Mouse (Mus musculus) right cerebral cortex, postnatal 36 days (tissue): ENCODE results near the gene Cenpu.

Experiments
- DNase-seq, 2 experiments: peaks; one replicate each; pipeline ENCODE4 v3.0.0; 2022; ENCODE audit warnings: low spot score in 2 of 2, mixed read lengths in 1 of 2

The Cenpu gene

GRCm38 (mm10) chr8:46551615-46552440, at the start of gene Cenpu:
Gene Cenpu, plus strand, starts transcription at chr8:46552028.
- peak; percentile 99 for DNase-seq

GRCm38 (mm10) chr8:46502333-46503071, 49.3 kb upstream of the Cenpu start:
- DNase-seq: no peak

DNA sequence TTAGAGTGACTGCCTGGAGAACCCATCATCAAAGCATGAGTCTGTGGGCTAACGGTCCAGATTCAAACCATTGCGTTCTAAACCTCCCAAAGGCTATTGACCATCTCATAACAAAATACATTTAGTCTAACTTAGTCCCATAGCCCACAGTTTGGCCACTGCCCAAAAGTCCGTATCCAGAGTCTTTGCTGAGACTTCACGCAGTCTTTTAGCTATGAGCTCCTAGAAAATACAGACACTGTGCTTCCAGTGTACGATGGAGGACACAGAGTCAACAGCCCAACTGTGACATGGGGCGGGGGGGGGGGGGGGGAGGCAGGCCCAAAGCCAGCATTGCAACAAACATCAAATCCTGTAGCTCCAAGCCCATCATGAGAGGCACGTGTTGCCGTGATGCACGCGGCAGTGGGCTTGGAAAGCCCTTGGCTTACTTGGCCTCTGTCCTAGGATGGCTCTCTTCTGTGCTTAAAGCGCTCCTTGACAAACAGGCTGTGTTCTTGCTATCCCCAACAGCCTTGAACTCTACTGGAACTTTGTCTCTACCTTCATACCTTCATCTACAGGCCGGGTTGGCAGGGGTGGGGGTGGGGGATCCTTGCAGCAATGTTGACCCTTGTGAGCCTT, 48.6 kb upstream of the Cenpu start:
- no peak for DNase-seq

DNA sequence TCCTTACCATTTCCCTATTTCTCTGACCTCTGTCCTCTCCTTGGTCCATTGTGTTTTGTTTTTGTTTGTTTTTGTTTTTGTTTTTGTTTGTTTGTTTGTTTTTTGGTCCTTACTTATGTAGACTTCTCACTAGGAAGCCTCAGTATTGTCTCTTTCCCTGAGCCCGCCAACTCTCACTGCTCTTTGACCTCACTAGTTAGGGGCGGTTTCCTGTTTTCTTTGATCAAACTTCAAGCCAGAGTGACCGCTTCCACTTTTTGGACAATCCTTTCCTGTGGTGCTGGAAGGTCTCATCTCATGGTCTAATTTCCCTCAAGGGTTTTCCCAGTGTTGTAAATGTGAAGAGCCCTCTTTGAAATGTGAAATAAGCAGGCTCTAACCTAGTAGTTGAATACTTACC, 47.6 kb upstream of the Cenpu start:
- DNase-seq: no peak

- DNase-seq: no peak
Measured at GRCm38 (mm10) chr8:46508488-46509395, 43.1 kb upstream of the Cenpu start.

GRCm38 (mm10) chr8:46509474-46509873, 42.4 kb upstream of the Cenpu start:
- DNase-seq: no peak

DNA sequence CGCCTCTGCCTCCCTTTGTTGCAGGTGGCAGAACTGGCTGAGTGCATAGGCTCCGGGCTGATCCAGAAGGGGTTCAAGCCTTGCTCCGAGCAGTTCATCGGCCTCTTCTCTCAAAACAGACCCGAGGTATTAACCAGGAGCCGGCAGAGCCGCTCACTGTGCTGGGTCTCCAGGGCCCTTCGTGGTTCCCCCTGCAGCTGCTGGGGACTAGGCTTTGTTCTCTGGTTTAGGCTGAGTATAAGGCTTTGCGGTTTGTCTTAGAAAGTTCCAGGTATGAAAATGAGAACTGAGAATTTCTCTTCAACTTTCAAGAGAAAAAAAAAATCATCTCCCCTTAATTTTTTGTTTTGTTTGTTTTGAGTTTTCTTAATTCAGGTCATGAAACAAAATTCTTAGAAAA, 40.5 kb upstream of the Cenpu start:
- no peak for DNase-seq

DNA sequence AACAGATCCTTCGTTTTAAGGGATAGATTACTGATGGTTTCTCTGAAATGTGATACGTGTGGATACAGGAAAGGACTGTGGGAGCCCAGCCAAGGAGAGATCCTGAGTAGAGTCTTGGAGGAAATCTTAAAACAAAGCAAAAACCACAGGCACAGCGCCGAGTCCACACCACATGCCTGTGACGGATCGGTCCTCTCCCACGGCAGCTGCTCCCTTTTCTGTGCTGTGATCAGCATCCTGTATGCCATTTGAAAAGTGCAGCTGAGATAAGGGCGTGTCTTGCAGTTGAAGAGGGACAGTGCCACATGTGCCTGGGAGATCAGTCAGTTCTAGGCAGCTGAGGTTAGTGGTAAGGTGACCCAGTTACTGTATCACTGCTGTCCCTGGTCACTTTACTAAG, 39.3 kb upstream of the Cenpu start:
- DNase-seq: no peak

DNA sequence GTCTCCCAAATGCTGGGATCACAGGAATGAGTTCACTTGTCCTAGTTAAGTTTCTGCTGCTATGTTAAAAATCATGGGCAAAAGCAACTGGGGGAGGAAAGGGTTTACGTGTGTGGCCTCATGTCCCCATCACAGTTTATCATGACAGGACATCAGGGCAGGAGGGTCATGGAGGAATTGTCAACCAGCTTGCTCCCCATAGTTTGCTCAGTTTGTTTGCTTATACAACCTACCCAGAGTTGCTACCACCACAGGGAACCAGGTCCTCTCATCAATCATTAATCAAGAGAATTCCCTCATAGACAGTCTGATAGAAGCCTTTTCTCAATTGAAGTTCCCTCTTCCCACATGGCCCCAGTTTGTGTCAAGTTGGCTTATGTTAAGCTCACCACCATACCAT, 37.8 kb upstream of the Cenpu start:
- no peak for DNase-seq

DNA sequence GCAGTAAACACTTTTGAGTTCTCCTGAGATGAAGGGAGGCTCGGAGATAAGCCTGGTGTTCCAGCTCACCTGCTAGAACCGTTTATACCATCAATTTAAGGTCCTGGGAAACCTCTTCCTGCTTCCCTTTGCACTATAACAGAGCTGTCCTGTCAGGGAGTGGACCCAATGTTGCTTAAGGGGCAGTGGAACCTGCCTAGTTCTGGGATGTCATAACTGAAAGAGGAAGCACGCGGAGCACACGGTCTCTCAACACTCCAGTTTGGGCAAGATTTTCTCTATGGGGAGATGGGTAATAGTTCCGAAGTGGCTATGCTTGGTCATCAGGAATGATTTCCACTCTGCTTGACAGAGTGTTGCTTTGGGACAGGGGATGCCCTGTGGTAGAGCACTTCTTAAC, 31.2 kb upstream of the Cenpu start:
- DNase-seq: no peak

DNA sequence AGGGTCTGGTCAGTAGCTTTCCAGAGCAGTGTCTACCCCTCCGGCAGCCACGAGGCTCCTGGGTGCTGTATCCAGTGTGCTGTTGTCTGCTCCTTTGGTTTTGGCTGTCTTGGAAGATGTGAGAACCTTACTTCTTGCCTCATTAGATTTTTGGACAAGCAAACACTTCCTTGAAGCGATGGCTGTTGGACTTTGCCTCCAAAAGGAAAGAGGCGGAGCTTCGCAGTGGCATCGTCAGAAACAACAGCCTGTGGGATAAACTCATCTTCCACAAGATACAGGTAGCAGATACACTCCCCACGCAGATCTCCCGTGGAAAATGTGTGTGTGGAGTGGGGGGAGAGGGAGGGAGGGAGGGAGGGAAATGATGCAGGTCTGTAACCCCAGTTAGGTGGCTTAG, 25.7 kb upstream of the Cenpu start:
- no peak for DNase-seq

DNA sequence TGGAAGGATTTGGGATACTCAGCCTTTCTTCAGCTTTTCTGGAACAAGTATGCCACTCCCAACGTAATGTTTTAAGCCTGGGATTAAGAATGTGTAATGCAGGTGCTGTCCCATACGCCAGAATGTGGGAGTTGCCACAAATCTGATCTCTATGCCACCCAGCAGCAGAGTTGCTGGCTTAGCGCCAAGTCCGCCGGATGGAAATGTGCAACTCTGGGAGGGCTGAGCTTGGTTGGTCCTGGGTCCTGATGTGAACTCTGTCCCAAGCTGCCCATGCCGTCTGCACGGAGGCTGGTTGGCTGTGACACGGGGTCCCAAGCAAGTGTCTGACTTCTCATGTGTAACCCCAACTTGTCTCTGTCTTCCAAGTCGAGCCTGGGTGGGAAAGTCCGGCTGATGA, 25.0 kb upstream of the Cenpu start:
- no peak for DNase-seq

- no peak for DNase-seq
Measured at GRCm38 (mm10) chr8:46529508-46529907, 22.3 kb upstream of the Cenpu start.

DNA sequence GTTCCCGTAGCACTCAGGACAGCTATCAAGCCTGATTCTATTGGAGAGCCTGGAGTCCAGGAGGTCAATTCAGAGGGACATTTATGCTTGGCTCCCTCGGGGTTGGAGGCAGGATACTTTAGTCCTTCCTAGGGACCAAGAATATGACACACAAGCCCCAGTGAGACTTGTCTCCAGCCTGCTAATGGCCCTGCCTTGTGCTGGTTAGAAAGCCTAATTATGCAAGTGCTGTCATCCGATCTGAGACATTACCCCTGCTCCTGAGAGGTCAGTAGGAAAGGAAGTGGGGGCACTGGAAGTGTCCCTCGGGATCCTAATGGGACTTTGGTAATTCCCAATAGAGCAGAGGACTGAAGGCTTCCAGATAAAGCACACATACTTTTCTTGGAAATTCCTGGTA, 21.3 kb upstream of the Cenpu start:
- no peak for DNase-seq

DNA sequence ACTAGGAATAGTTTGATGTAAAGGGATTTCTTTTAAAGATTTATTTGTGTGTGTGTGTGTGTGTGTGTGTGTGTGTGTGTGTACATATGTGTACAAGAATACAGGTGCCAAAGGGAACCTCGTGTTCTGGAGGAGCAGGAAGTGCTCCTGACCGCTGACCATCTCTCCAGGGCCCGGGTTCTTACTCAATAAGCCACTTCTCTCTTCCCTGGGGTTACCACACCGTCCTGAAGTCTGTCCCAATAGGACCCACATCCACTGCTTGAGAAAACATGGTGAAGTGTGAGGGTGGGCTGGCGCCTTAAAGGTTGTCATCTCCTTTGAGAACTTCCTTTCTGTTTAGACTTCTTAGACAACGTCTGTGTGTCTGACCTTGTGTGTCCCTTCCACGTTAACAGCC, 17.9 kb upstream of the Cenpu start:
- no peak for DNase-seq

DNA sequence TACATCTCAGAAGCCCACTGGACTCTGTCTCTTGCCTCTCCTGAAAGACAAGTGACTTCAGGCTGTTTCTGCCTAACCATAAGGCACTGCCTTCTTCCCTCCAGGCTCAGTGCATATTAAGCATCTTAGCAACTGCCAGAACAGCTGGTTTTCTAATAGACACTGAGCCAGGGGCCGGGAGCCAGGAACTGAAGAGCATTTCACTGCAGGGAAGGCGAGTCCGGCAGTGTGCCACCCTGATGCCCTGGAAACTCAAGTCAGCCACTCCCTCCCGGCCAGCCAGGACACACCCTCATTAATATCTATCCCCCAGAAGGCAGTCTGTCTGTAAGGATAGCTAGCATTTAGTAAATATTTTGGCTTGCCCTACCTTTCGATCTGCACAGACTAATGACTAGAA, 12.1 kb upstream of the Cenpu start:
- no peak for DNase-seq

- no peak for DNase-seq
Measured at GRCm38 (mm10) chr8:46543191-46543590, 8.6 kb upstream of the Cenpu start.

- DNase-seq: no peak
Measured at GRCm38 (mm10) chr8:46543662-46544061, 8.2 kb upstream of the Cenpu start.

DNA sequence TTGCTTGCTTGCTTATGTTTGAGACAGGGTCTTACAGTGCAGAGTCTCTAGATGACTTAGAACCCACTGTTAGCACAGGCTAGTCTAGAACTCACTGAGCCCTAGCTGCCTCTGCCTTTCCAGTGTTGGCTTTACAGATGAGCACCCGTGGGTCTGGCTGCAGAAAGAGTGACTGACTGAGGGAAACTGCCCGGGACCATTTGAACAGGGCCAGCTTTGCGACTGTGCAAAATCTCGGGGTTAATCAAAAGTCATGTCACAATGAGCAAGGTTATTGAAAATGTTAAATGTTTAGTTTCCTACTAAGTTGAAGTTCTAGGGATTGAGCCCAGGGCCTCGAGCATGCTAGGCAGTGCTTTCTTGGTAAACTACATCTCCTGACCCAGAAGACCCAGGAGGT, 6.0 kb upstream of the Cenpu start:
- no peak for DNase-seq

DNA sequence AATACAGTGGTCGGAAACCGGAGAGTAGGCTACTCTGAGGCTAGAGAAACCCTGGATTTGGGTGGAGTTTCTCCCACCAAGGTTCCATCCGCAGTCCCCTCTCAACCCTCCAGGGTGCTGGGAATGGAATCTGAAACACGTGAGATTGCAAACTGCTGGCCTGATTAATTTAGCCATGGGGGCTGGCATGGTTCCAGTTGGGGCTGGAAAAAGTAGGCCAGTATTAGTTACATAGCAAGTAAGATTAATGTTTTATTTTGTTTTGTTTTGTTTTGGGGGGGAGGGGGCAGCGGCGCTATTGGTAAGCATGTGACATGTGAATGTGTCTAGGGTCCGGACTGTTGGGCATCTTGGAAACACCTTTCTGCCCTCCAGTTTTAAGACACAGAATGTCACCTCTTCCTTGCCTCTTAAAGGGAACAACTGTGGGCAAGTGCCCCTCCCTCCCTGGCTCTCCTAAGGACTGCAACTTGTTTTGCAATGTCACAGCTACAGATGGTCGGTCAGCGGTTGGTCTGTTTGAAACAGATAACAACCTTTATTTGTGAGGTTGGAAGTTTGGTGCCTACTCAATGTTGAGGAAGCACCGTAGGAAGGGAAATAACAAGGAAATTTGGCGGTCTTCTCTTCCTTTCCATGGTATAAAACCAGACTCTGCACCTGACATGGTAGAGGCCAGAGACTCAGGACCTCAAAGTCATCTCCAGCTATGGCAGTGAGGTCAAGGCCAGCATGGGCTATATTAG, 5.2 kb upstream of the Cenpu start:
- no peak for DNase-seq

GRCm38 (mm10) chr8:46547245-46547644, 4.6 kb upstream of the Cenpu start:
- no peak for DNase-seq
